Mouse (Mus musculus) liver, adult 2 months (tissue): ENCODE measurements around the gene Safb2. TPM values are rescaled to one million over a fixed set of nuclear protein-coding genes. Genes with fewer than 3 reads are reported as not detected.

Experiments used
- DNase-seq: peaks from one replicate; pipeline ENCODE4 v3.0.0-alpha.2; 2011; ENCODE audit warnings: low read depth, low spot score; ENCODE audit errors: extremely low read depth
- H3K27ac ChIP-seq: fragments of 200-500 bp; replicated peaks from 2 replicates; pipeline ENCODE4 v1.5.1; 2012; ENCODE audit warnings: low read depth, mild to moderate bottlenecking, control low read depth, inconsistent platforms, low read length; ENCODE audit not compliant: insufficient read depth
- H3K27me3 ChIP-seq: fragments of 200-500 bp; 2 replicates; pipeline ENCODE4 v1.6.1; 2012; ENCODE audit warnings: mild to moderate bottlenecking, moderate library complexity, low read length, inconsistent platforms; ENCODE audit not compliant: control insufficient read depth, insufficient read depth
- H3K36me3 ChIP-seq: fragments of 200-500 bp; 2 replicates; pipeline ENCODE4 v1.6.1; 2012; ENCODE audit warnings: low read length, inconsistent platforms; ENCODE audit not compliant: control insufficient read depth, insufficient read depth
- H3K4me1 ChIP-seq: fragments of 200-500 bp; 2 replicates; pipeline ENCODE4 v1.6.1; 2011; ENCODE audit warnings: low read length; ENCODE audit not compliant: control insufficient read depth, insufficient read depth
- H3K4me3 ChIP-seq: fragments of 200-500 bp; 2 replicates; pipeline ENCODE4 v1.5.1; 2011; ENCODE audit warnings: low read depth, mild to moderate bottlenecking, control low read depth, low read length, moderate library complexity; ENCODE audit not compliant: insufficient read depth
- H3K79me2 ChIP-seq: fragments of 200-500 bp; 2 replicates; pipeline ENCODE4 v1.6.1; 2012; ENCODE audit warnings: inconsistent platforms, mild to moderate bottlenecking, low read length, moderate library complexity; ENCODE audit not compliant: control insufficient read depth, insufficient read depth
- H3K9ac ChIP-seq: fragments of 200-500 bp; 2 replicates; pipeline ENCODE4 v1.6.1; 2012; ENCODE audit warnings: low read depth, mild to moderate bottlenecking, control low read depth, inconsistent platforms, low read length
- CTCF ChIP-seq: fragments of 200-500 bp; IDR thresholded peaks from 2 replicates; pipeline ENCODE4 v1.5.1; 2011; ENCODE audit warnings: low read depth, low read length, control low read depth
- POLR2A ChIP-seq: fragments of 200-500 bp; IDR thresholded peaks from 2 replicates; pipeline ENCODE4 v1.6.1; 2011; ENCODE audit warnings: low read length, control low read depth; ENCODE audit not compliant: insufficient read depth; ENCODE audit errors: extremely low read depth
- WGBS: fragments of 180-500 bp; shearing (Covaris S2); methylation state at CpG from one replicate; pipeline ENCODE4 v1.1.7; 2018; 5-methylcytosine and 5-hydroxymethylcytosine counted together
- polyA plus RNA-seq: library from polyadenylated mRNA; depleted of rRNA; stranded (reverse); fragments of >200 nt; gene quantifications from 2 replicates; pipeline ENCODE4 v1.2.3, GENCODE M21; 2012
- total RNA-seq: library from RNA; depleted of rRNA; stranded (reverse); fragments of >200 nt; gene quantifications from 2 replicates; pipeline ENCODE4 v1.2.3, GENCODE M21; 2014

Safb2 gene
- total and polyA plus RNA-seq, 2 experiments: 32.8 to 62.3 TPM

DNA sequence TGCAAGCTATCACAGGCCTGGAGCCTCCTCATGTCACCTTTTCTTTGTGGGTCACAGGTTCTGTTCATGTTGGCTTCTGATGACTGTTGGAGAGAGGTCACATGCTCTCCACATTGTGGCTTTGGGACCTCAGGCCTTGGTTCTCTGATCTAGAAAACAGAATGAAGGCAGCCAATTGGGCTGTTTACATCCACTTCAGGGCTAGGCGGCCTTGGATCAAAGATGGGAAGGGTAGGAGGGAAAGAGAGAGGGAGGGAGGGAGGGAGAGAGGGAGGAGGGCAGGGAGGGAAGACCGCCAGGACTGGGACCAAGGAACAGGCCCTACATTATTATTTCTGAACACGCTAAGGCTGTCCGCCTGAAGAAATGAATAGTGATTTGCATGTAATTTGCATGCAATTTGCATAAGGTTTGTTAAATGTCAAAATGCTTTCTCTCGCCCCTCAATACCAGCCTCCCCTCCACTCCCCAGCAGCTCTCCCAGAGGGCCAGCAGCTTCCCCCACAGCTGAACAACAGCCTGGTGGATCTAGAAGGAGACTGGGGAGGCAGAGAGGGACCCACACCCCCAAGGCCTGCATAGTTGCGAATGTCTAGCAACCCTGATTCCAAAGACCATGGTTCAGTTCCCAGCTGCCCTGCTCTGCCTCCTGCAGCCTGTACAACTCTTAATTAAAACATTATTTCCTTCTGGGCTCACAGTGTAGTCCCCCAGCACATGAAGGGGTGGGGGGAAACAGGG lies 32.4 kb downstream of the Safb2 start:
- Histone ChIP-seq H3K27ac (no peak overlapping the region), H3K9ac (no peak overlapping the region), H3K4me1 (no peaks in the 10 kb centered on the region), H3K79me2 (no peaks in the 10 kb centered on the region), H3K4me3 (no peak overlapping the region), H3K36me3 (no peaks in the 10 kb centered on the region), H3K27me3 (no peaks in the 10 kb centered on the region)
- DNase-seq: no peak
- no peak for TF ChIP-seq CTCF
- WGBS: 92% methylated on average over 6 of the region's 6 CpGs

DNA sequence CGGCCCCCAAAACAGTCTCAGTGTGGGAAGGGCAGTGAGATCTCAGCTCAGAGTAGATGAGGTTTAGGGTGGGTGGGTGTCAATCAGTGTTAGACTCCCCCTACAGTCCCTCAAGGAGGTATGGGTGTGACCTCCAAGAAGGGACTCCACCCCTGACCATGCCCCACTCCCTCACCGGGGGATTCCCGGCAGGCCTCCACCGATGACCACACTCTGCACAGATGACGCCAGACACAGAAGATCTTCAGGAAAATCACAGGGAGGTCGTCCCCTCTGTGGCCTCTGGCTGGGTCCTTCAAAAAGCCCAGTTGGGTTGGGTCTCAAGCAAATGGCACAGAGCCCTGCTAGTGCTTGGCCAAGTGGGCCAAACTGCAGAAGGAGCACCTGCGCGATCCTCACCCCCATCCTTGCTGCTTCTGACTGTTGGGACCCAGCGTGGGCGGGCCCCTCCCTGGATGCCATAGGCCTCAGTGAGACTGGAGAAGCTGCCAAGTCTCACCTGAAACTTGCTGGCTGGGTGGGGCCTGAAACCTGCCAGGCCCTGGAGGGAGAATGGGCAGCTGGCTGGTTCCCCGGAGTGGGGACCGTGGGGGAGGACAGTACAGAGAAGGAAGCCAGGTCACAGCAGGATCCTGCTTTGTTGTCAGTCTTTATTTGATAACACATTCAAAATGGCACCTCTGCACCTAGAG lies 33.5 kb downstream of the Safb2 start:
- no peaks in the 10 kb centered on the region for H3K36me3 ChIP-seq
- H3K4me3 ChIP-seq: no peak overlapping the region
- TF ChIP-seq POLR2A (no peak), CTCF (no peak)
- 79% methylated on average over 12 of the region's 12 CpGs for WGBS
- H3K9ac ChIP-seq: no peak overlapping the region
- H3K27me3 ChIP-seq: no peaks in the 10 kb centered on the region
- H3K27ac ChIP-seq: no peak overlapping the region
- no peak for DNase-seq
- no peaks in the 10 kb centered on the region for H3K79me2 ChIP-seq
- H3K4me1 ChIP-seq: no peaks in the 10 kb centered on the region

DNA sequence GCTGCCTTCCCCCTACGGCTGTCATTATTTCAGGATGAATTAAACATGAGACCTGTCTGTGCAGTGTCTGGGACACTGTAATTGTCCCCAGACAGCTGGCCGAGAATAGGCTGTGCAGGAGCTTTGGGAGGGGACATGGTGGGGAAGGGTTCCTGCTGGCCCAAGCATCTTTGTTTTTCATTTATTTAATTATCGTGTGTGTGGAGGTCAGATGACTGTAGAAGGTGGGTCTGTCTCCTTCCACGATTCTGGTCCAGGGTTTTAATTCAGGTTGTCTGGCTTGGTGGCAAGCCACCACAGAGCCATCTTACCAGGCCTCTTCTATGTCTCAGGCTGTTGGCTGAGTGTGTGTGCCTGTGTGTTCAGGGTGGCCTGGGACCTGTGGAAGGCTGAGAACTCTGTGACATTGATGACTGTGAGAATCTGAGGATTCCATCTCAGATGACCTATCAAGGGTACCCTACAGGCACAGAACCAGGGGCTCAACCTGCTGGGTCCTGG lies 35.7 kb downstream of the Safb2 start:
- no peaks in the 10 kb centered on the region for H3K27me3 ChIP-seq
- no peak overlapping the region for H3K27ac ChIP-seq
- no peaks in the 10 kb centered on the region for H3K79me2 ChIP-seq
- no peaks in the 10 kb centered on the region for H3K36me3 ChIP-seq
- no peak for DNase-seq
- no peaks in the 10 kb centered on the region for H3K4me1 ChIP-seq
- H3K9ac ChIP-seq: no peak overlapping the region
- H3K4me3 ChIP-seq: no peak overlapping the region
- WGBS: 81% methylated on average over 4 of the region's 4 CpGs
- TF ChIP-seq CTCF: no peak
- TF ChIP-seq POLR2A: no peak

DNA sequence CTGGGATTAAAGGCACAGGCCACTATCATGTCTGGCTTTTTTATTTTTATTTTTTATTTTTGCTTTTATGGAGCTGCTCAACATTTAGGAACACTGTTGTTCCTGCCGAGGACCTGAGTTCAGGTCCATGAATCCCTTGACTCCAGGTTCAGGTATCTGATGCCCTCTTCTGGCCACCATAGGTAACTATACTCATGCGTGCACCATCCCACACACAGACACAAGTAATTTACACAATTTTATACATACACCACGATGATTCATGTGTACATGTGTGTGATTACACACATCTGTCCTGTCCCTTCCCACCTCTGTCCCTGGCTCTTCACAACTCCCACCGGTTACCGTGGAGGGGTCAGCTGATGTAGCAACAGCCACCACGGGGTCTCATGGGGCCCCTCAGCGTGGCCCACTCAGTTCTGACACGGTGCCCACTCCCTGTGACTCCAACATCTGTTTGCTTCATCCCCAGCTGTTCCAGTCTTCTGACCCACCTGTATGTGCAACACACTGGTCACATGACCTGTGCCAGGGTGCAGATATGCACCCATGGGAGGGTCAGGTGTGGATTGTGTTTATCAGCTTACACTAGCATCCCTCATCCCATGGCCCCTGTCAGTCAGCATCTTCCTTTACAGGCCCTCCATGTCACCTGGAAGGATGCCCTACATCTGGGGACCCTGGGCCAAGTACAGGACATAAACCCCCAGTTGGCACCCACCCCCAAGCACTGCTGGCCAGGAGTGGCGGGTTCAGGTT lies 36.4 kb downstream of the Safb2 start:
- TF ChIP-seq POLR2A: no peak
- TF ChIP-seq CTCF: no peak
- DNase-seq: no peak
- H3K9ac ChIP-seq: no peak overlapping the region
- H3K4me1 ChIP-seq: no peaks in the 10 kb centered on the region
- H3K4me3 ChIP-seq: no peak overlapping the region
- no peaks in the 10 kb centered on the region for H3K36me3 ChIP-seq
- no peaks in the 10 kb centered on the region for H3K27me3 ChIP-seq
- 72% methylated on average over 9 of the region's 9 CpGs for WGBS
- no peaks in the 10 kb centered on the region for H3K79me2 ChIP-seq
- no peak overlapping the region for H3K27ac ChIP-seq

DNA sequence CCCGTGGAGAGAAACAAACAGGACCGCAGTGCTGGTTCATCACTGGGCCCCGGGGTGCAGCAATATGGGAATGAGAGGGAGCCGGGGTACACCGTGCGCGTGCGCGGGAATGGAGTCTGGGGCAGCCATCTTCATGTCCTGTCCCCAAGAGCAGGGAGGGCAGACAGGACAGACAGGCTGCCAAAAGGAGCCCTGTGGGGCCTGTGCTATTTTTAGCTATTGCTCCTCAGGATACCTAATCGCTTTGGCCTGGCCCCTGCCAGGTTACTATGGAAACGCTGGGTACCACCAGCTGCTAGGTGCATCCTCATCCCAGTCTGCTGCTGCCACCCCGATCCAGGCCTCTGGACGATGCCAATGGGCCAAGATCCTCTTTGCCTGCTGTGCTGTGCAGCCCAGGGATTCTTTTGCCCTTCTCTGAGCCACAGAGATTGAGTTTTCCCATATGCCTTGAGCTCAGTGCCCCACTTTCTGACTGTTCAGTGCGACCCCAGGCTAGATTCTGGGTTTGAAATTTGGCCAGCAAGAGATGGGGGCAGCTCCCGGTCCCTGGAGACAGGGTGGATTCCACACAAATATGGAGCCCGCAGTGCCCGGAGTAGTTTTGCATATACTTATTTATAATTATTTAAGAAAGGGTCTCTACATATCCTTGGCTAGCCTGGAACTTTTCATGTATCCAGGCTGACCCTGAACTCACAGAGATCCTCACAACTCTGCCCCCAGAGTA lies 37.1 kb downstream of the Safb2 start:
- H3K27me3 ChIP-seq: no peaks in the 10 kb centered on the region
- no peaks in the 10 kb centered on the region for H3K79me2 ChIP-seq
- no peak overlapping the region for H3K27ac ChIP-seq
- DNase-seq: no peak
- no peaks in the 10 kb centered on the region for H3K4me1 ChIP-seq
- no peak overlapping the region for H3K4me3 ChIP-seq
- H3K9ac ChIP-seq: no peak overlapping the region
- WGBS: 81% methylated on average over 17 of the region's 17 CpGs
- no peak for TF ChIP-seq POLR2A
- TF ChIP-seq CTCF: no peak
- no peaks in the 10 kb centered on the region for H3K36me3 ChIP-seq
